7 mouse cellular contexts compared by ENCODE assay signal in the genomic region with DNA sequence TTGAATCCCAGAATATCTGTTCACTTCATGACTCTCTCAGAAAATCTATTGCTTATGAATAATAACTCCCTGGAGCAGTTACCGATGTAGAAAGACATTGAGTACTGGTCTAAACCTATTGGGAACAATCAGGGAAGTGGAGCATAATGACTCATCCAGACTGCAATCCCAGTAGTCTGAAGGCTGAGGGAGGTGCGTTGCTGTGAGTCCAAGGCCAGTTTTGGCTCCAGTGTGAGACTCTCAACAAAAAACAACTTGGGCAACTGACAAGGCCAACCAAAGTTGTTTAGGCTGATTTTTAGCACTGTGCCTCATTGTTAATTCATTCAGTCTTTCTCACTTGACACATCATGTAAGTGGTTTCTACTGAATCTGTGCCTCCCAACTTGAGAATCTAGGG.
DNase-seq lines count a peak whose midpoint lies in the region.

No protein-coding gene starts in this region.

- peak; percentile 36 to 77 for DNase-seq in adrenal gland, adult (ENCODE audit: inconsistent age in 2 of 2, low spot score in 1 of 2)
- DNase-seq in adrenal gland, postnatal 10 days: peak; percentile 43
- DNase-seq in adrenal gland, postnatal 36 days: peak; percentile 36 to 55
- peak; percentile 52 for DNase-seq in gastrocnemius, adult 18-20 months (ENCODE audit: low spot score)
- peak; percentile 91 for DNase-seq in heart, adult 11 months
- peak; percentile 12 to 13 for DNase-seq in heart, adult 9 months (ENCODE audit: low spot score in 2 of 2)
- peak; percentile 46 for DNase-seq in skeletal muscle tissue, adult 2 months (ENCODE audit: low read depth, low spot score)

Comparison
In these comparisons a context has a peak if more than half of its experiments do, and no peak if none do; other contexts are left out.
1. Peak in every context shown above with its lines: DNase-seq.
2. DNase-seq: peak in every context shown above with its lines; median percentile 91 in heart, adult 11 months; 56 in adrenal gland, adult; 52 in gastrocnemius, adult 18-20 months; 46 in skeletal muscle tissue, adult 2 months; 46 in adrenal gland, postnatal 36 days; 43 in adrenal gland, postnatal 10 days; 12 in heart, adult 9 months.